Mouse (Mus musculus): ENCODE data around the gene Mknk2. TPM values are rescaled to one million over a fixed set of nuclear protein-coding genes. Genes with fewer than 3 reads are reported as not detected.

The Mknk2 gene
- polyA plus RNA-seq, 1 experiment = 146 TPM

- peak overlapping the region; percentile 73 for H3K27ac ChIP-seq (ENCODE audit: insufficient read depth, low read depth, low read length)
- peak overlapping the region; percentile 74 for H3K4me3 ChIP-seq (ENCODE audit: low read depth, low read length)
- no peaks in the 10 kb centered on the region for H3K27me3 ChIP-seq (ENCODE audit: control insufficient read depth, insufficient read depth, low read length)
- peaks cover 11% of the 10 kb centered on the region; the same call in 1 of the 2 replicates for H3K36me3 ChIP-seq (ENCODE audit: control insufficient read depth, insufficient read depth, low read length)
- TF ChIP-seq POLR2A (IDR thresholded peaks at IDR 0.05; ENCODE audit: low read depth, low read length) = peak; percentile 21; the same call in 1 of the 2 replicates
- TF ChIP-seq CTCF (IDR thresholded peaks at IDR 0.05; ENCODE audit: extremely low read depth, insufficient read length, insufficient replicate concordance, low read depth, low read length) = no peak
- 1% methylated on average over 47 of the region's 47 CpGs for WGBS
- H3K4me1 ChIP-seq (ENCODE audit: control insufficient read depth, insufficient read depth, insufficient read length, low read length) = peaks cover 15% of the 10 kb centered on the region
These were observed 24.9 kb upstream of the Mknk2 start for GRCm38 (mm10) chr10:80702536-80703390.

DNA sequence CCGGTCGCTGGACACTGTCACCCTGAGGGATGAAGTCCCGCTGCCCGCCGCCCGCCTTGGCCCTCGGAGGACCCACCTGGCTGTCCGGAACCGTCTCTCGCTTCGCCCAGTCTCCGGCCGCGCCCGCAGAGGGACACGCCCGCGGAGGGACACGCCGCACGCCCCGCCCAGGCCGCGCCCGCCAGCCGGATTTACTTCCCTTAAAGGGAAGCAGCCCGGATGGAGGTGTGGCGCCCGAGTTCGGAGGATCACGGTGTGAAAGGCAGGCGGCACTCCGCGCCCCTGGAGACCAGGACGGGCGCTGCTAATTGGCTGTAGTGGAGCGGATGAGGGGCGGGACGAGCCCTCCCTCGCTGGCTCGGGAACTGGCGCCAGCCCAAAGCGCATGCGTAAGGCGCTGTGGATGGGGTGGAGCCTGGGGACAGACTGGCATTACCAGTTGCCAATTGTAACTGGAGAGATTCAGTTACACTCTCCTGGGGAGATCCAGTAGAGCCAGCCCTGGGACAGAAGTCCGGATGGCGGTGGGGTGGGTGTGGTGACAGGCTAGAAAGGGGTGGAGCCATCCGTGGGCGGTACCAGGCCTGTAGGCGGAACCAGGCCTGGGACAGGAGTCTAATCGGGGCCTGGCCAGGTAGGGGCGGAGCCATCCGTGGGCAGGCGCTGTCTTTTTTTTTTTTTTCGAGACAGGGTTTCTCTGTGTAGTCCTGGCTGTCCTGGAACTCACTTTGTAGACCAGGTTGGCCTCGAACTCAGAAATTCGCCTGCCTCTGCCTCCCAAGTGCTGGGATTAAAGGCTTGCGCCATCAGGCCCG, 24.0 kb upstream of the Mknk2 start, which contains the start of the genes Mob3a and Izumo4:
Gene Mob3a (minus strand): TSS at position 257 of the 815 bp plus-strand sequence.
Gene Izumo4 (plus strand): TSS at position 464 of the 815 bp plus-strand sequence.
- Histone ChIP-seq H3K4me3 (ENCODE audit: low read depth, low read length) (peak within 1 kb of the TSS; percentile 74), H3K4me1 (ENCODE audit: control insufficient read depth, insufficient read depth, insufficient read length, low read length) (peaks cover 15% of the 10 kb centered on the region), H3K36me3 (ENCODE audit: control insufficient read depth, insufficient read depth, low read length) (peaks cover 2% of the 10 kb centered on the region; the same call in 1 of the 2 replicates), H3K27me3 (ENCODE audit: control insufficient read depth, insufficient read depth, low read length) (no peaks in the 10 kb centered on the region), H3K27ac (ENCODE audit: insufficient read depth, low read depth, low read length) (peak within 1 kb of the TSS; percentile 82)
- WGBS = under 1% methylated on average over 59 of the region's 59 CpGs
- TF ChIP-seq POLR2A (IDR thresholded peaks at IDR 0.05; ENCODE audit: low read depth, low read length) (peak; percentile 61), CTCF (IDR thresholded peaks at IDR 0.05; ENCODE audit: extremely low read depth, insufficient read length, insufficient replicate concordance, low read depth, low read length) (0 out of 2 replicates have a peak, but pooled peaks have one; percentile 4)

- no peaks in the 10 kb centered on the region for H3K27me3 ChIP-seq (ENCODE audit: control insufficient read depth, insufficient read depth, low read length)
- peak overlapping the region; percentile 74; the same call in 1 of the 2 replicates for H3K4me3 ChIP-seq (ENCODE audit: low read depth, low read length)
- H3K4me1 ChIP-seq (ENCODE audit: control insufficient read depth, insufficient read depth, insufficient read length, low read length) = peaks cover 19% of the 10 kb centered on the region
- TF ChIP-seq POLR2A (IDR thresholded peaks at IDR 0.05; ENCODE audit: low read depth, low read length) (no peak), CTCF (IDR thresholded peaks at IDR 0.05; ENCODE audit: extremely low read depth, insufficient read length, insufficient replicate concordance, low read depth, low read length) (no peak)
- 35% methylated on average over 4 of the region's 4 CpGs for WGBS
- no peaks in the 10 kb centered on the region for H3K36me3 ChIP-seq (ENCODE audit: control insufficient read depth, insufficient read depth, low read length)
- H3K27ac ChIP-seq (ENCODE audit: insufficient read depth, low read depth, low read length) = peak overlapping the region; percentile 82
These were observed 22.8 kb upstream of the Mknk2 start for GRCm38 (mm10) chr10:80700732-80701131.

DNA sequence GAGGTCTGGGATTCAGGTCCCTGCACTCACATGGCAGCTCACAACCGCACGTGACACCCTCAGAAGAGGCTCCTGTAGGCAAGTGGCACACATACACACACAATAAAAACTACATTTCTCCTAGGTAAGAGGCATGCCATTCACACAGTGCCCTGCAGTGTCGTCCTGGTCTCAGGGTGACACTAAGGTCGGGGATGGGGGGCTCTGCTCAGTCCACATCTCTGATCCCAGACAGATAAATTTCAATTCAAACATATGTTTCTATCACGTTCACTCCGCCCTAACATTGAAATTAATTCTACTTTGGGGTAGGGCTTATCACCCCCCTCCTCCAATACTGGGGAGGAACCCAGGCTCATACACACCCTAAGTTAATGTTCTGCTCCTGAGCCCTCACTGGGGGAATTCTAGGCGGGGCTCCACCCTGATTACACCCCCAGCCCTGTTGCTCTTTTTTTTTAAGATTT, 22.2 kb upstream of the Mknk2 start:
- Histone ChIP-seq H3K4me3 (ENCODE audit: low read depth, low read length) (peak overlapping the region; percentile 32), H3K4me1 (ENCODE audit: control insufficient read depth, insufficient read depth, insufficient read length, low read length) (peaks cover 19% of the 10 kb centered on the region), H3K27ac (ENCODE audit: insufficient read depth, low read depth, low read length) (peak overlapping the region; percentile 34), H3K36me3 (ENCODE audit: control insufficient read depth, insufficient read depth, low read length) (no peaks in the 10 kb centered on the region), H3K27me3 (ENCODE audit: control insufficient read depth, insufficient read depth, low read length) (no peaks in the 10 kb centered on the region)
- 76% methylated on average over 7 of the region's 7 CpGs for WGBS
- TF ChIP-seq POLR2A (IDR thresholded peaks at IDR 0.05; ENCODE audit: low read depth, low read length) (no peak), CTCF (IDR thresholded peaks at IDR 0.05; ENCODE audit: extremely low read depth, insufficient read length, insufficient replicate concordance, low read depth, low read length) (no peak)

DNA sequence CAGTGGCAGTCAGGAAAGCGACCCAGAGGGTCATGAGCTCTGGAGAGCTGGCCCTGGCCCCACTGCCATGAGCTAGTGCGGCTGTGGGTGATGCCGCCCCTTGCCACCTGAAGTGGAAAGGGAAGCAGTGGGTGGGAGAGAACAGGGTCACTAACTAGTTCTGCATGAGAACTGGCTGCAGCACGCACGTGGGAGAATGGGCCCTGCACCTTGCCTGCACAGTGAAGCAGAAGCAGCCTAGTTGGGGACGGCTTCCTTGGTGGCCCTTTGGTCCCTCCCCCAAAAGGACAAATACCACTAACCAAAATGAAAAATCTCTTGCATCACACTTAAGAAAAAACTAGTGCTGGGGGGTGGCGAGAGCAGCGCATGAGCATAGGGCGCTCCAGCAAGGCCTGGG, 20.7 kb upstream of the Mknk2 start:
- Histone ChIP-seq H3K4me1 (ENCODE audit: control insufficient read depth, insufficient read depth, insufficient read length, low read length) (peaks cover 28% of the 10 kb centered on the region), H3K36me3 (ENCODE audit: control insufficient read depth, insufficient read depth, low read length) (peaks cover 3% of the 10 kb centered on the region; the same call in 1 of the 2 replicates), H3K27ac (ENCODE audit: insufficient read depth, low read depth, low read length) (peak overlapping the region; percentile 32), H3K4me3 (ENCODE audit: low read depth, low read length) (peak overlapping the region; percentile 21), H3K27me3 (ENCODE audit: control insufficient read depth, insufficient read depth, low read length) (no peaks in the 10 kb centered on the region)
- TF ChIP-seq CTCF (IDR thresholded peaks at IDR 0.05; ENCODE audit: extremely low read depth, insufficient read length, insufficient replicate concordance, low read depth, low read length) (no peak), POLR2A (IDR thresholded peaks at IDR 0.05; ENCODE audit: low read depth, low read length) (no peak)
- 83% methylated on average over 9 of the region's 9 CpGs for WGBS

DNA sequence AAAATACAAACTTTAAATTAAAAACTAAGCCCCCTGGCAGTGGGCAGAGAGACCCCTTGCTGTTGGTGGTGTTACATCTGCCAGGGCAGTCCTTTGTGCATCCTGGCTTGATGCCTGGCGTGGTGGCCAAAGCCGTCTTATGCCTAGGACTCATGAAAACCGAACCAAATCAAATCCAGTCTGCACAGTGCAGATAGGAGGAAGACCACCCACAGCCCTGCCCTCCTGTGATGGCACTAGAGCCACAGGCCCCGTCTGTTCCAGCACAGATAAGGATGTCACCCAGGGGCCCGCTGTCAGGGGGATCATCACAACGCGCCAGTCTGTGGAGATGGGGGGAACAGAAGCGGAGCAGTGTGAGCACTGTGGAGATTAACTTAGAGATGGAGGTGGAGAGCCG, 19.9 kb upstream of the Mknk2 start:
- H3K4me3 ChIP-seq (ENCODE audit: low read depth, low read length) = 0 out of 2 replicates have a peak overlapping the region, but pooled peaks have one; percentile 1
- peak overlapping the region; percentile 32; the same call in 1 of the 2 replicates for H3K27ac ChIP-seq (ENCODE audit: insufficient read depth, low read depth, low read length)
- peaks cover 25% of the 10 kb centered on the region for H3K4me1 ChIP-seq (ENCODE audit: control insufficient read depth, insufficient read depth, insufficient read length, low read length)
- peaks cover 3% of the 10 kb centered on the region; the same call in 1 of the 2 replicates for H3K36me3 ChIP-seq (ENCODE audit: control insufficient read depth, insufficient read depth, low read length)
- H3K27me3 ChIP-seq (ENCODE audit: control insufficient read depth, insufficient read depth, low read length) = no peaks in the 10 kb centered on the region
- TF ChIP-seq POLR2A (IDR thresholded peaks at IDR 0.05; ENCODE audit: low read depth, low read length) (no peak), CTCF (IDR thresholded peaks at IDR 0.05; ENCODE audit: extremely low read depth, insufficient read length, insufficient replicate concordance, low read depth, low read length) (no peak)
- WGBS = 86% methylated on average over 9 of the region's 9 CpGs

Measured in small intestine, adult 2 months (tissue).